Comparison of ENCODE assay signal across 8 mouse cellular contexts in genomic region chr1:177338466-177339206, GRCm38 (mm10).
DNase-seq lines count a peak whose midpoint lies in the region; ATAC-seq and TF ChIP-seq lines count a peak whose summit lies in the region.

No protein-coding gene starts in this region.

- peak overlapping the region; percentile 50 to 51 for H3K4me3 ChIP-seq in MEL (ENCODE audit: control insufficient read depth in 1 of 2, insufficient read depth in 1 of 2, low read depth in 2 of 2, low read length in 2 of 2)
- peak overlapping the region; percentile 39 for H3K4me3 ChIP-seq in forebrain, embryonic 16.5 days (replicated peaks; ENCODE audit: low read length)
- peak overlapping the region; percentile 53 for H3K4me3 ChIP-seq in hindbrain, embryonic 10.5 days
- peak overlapping the region; percentile 48 for H3K4me3 ChIP-seq in lung, postnatal 0 days (ENCODE audit: low read depth, low read length)

- H3K4me2 ChIP-seq in forebrain, embryonic 16.5 days (ENCODE audit: low read length): peak overlapping the region; percentile 54
- peak overlapping the region; percentile 74 for H3K4me2 ChIP-seq in lung, postnatal 0 days (replicated peaks; ENCODE audit: low read depth, low read length)

- no peaks in the 10 kb centered on the region for H3K27me3 ChIP-seq in MEL (ENCODE audit: control insufficient read depth in 1 of 2, insufficient read depth in 2 of 2, low read length in 2 of 2)
- no peaks in the 10 kb centered on the region for H3K27me3 ChIP-seq in forebrain, embryonic 16.5 days (replicated peaks; ENCODE audit: control insufficient read depth, insufficient read depth, low read length)
- H3K27me3 ChIP-seq in hindbrain, embryonic 10.5 days (ENCODE audit: insufficient read depth, poor library complexity, severe bottlenecking): no peaks in the 10 kb centered on the region
- no peaks in the 10 kb centered on the region for H3K27me3 ChIP-seq in lung, postnatal 0 days (replicated peaks; ENCODE audit: insufficient read depth, low read length)

- WGBS in forebrain, embryonic 16.5 days: 2% methylated on average over 32 of the region's 32 CpGs
- 6% methylated on average over 32 of the region's 32 CpGs for whole genome bisulfite sequencing in hindbrain, embryonic 10.5 days
- 4% methylated on average over 32 of the region's 32 CpGs for WGBS in lung, postnatal 0 days

- no peaks in the 10 kb centered on the region for H3K79me2 ChIP-seq in MEL (ENCODE audit: control insufficient read depth, insufficient read depth, low read length, poor library complexity)

- H3K9me3 ChIP-seq in MEL (replicated peaks; ENCODE audit: insufficient read depth, low read length): no peaks in the 10 kb centered on the region
- no peaks in the 10 kb centered on the region for H3K9me3 ChIP-seq in forebrain, embryonic 16.5 days (ENCODE audit: control insufficient read depth, low read length)
- no peaks in the 10 kb centered on the region for H3K9me3 ChIP-seq in hindbrain, embryonic 10.5 days
- no peaks in the 10 kb centered on the region for H3K9me3 ChIP-seq in lung, postnatal 0 days (ENCODE audit: low read length)

- no peak for TF ChIP-seq RAD21 in MEL (IDR thresholded peaks at IDR 0.05; ENCODE audit: low read depth, low read length)

- peak; percentile 95 for ATAC-seq in forebrain, embryonic 16.5 days
- ATAC-seq in lung, postnatal 0 days: peak; percentile 74

- no peak for TF ChIP-seq CTCF in MEL (IDR thresholded peaks at IDR 0.05 in 2 of 3, conservative IDR thresholded peaks at IDR 0.05 in 1 of 3; ENCODE audit: control insufficient read depth in 1 of 3, insufficient read depth in 1 of 3, low read depth in 2 of 3, low read length in 3 of 3, poor library complexity in 1 of 3, severe bottlenecking in 1 of 3)
- TF ChIP-seq CTCF in lung, postnatal 0 days (IDR thresholded peaks at IDR 0.05): no peak

- TF ChIP-seq EP300 in MEL (IDR thresholded peaks at IDR 0.05; ENCODE audit: low read depth in 1 of 2, low read length in 2 of 2): no peak
- no peak for TF ChIP-seq EP300 in lung, postnatal 0 days (IDR thresholded peaks at IDR 0.05)

- DNase-seq in MEL (ENCODE audit: low read depth, low spot score): peak; percentile 21
- DNase-seq in cerebellum, adult 11 months: peak; percentile 49
- peak; percentile 73 for DNase-seq in hindbrain, embryonic 10.5 days (ENCODE audit: low spot score)
- peak; percentile 78 to 81 for DNase-seq in layer of hippocampus, postnatal 14 days (ENCODE audit: low spot score in 2 of 2)
- peak; percentile 33 for DNase-seq in lung, postnatal 0 days (ENCODE audit: low spot score)
- DNase-seq in ovary, postnatal 14 days (ENCODE audit: low spot score): peak; percentile 34
- DNase-seq in thymus, postnatal 4 days: peak; percentile 50

- H3K27ac ChIP-seq in MEL (ENCODE audit: control insufficient read depth, low read depth, low read length): no peak overlapping the region
- H3K27ac ChIP-seq in forebrain, embryonic 16.5 days (ENCODE audit: low read length): peak overlapping the region; percentile 56
- peak overlapping the region; percentile 90 for H3K27ac ChIP-seq in hindbrain, embryonic 10.5 days
- H3K27ac ChIP-seq in lung, postnatal 0 days (ENCODE audit: low read length): no peak overlapping the region

- H3K9ac ChIP-seq in MEL (ENCODE audit: control insufficient read depth, low read depth, low read length, poor library complexity, severe bottlenecking): peak overlapping the region; percentile 30; the same call in 1 of the 2 replicates
- peak overlapping the region; percentile 53 for H3K9ac ChIP-seq in forebrain, embryonic 16.5 days (replicated peaks; ENCODE audit: low read depth, low read length)
- H3K9ac ChIP-seq in lung, postnatal 0 days (replicated peaks; ENCODE audit: low read depth): peak overlapping the region; percentile 36

- peaks cover 0 to 2% of the 10 kb centered on the region in 2 experiments; a peak in 1 of 4 replicates for H3K36me3 ChIP-seq in MEL (ENCODE audit: control insufficient read depth in 1 of 2, insufficient read depth in 2 of 2, low read length in 2 of 2)
- no peaks in the 10 kb centered on the region for H3K36me3 ChIP-seq in forebrain, embryonic 16.5 days (ENCODE audit: control insufficient read depth, insufficient read depth)
- no peaks in the 10 kb centered on the region for H3K36me3 ChIP-seq in hindbrain, embryonic 10.5 days
- no peaks in the 10 kb centered on the region for H3K36me3 ChIP-seq in lung, postnatal 0 days (ENCODE audit: insufficient read depth, low read length)

- no peak for TF ChIP-seq POLR2A in MEL (IDR thresholded peaks at IDR 0.05; ENCODE audit: control insufficient read depth in 1 of 2, insufficient read depth in 1 of 2, low read depth in 1 of 2, low read length in 2 of 2, poor library complexity in 1 of 2)

- 0 out of 4 replicates have a peak, but pooled peaks cover 0 to 5% of the 10 kb centered on the region in 2 experiments for H3K4me1 ChIP-seq in MEL (ENCODE audit: control insufficient read depth in 1 of 2, insufficient read depth in 2 of 2, low read length in 2 of 2)
- H3K4me1 ChIP-seq in forebrain, embryonic 16.5 days (replicated peaks; ENCODE audit: control insufficient read depth, insufficient read depth, low read length): peaks cover 11% of the 10 kb centered on the region; the same call in 1 of the 2 replicates
- H3K4me1 ChIP-seq in hindbrain, embryonic 10.5 days (replicated peaks): peaks cover 28% of the 10 kb centered on the region
- H3K4me1 ChIP-seq in lung, postnatal 0 days (ENCODE audit: insufficient read depth, low read depth, low read length): no peaks in the 10 kb centered on the region

TF ChIP-seq in MEL, 35 proteins besides CTCF, POLR2A, EP300 and RAD21:
- TF ChIP-seq JUND (IDR thresholded peaks at IDR 0.05; ENCODE audit: low read depth, low read length) (no peak), POLR2AphosphoS5 (IDR thresholded peaks at IDR 0.05; ENCODE audit: borderline replicate concordance, low read depth, low read length) (no peak), CHD1 (IDR thresholded peaks at IDR 0.05; ENCODE audit: low read depth, low read length) (no peak), ZNF384 (IDR thresholded peaks at IDR 0.05; ENCODE audit: low read depth, low read length) (no peak), HCFC1 (IDR thresholded peaks at IDR 0.05; ENCODE audit: low read depth, low read length) (no peak), MAZ (IDR thresholded peaks at IDR 0.05; ENCODE audit: low read depth, low read length) (no peak)

Comparison
In these comparisons a context has a peak if more than half of its experiments do, and no peak if none do; other contexts are left out.
1. DNase-seq: peak in every context shown above with its lines; median percentile 80 in layer of hippocampus, postnatal 14 days; 73 in hindbrain, embryonic 10.5 days; 50 in thymus, postnatal 4 days; 49 in cerebellum, adult 11 months; 34 in ovary, postnatal 14 days; 33 in lung, postnatal 0 days; 21 in MEL.
2. H3K27ac ChIP-seq: peak in forebrain, embryonic 16.5 days (single experiment) and hindbrain, embryonic 10.5 days (single experiment); none in MEL (single experiment) and lung, postnatal 0 days (single experiment).
3. Peak in every context shown above with its lines, with median percentiles within 50 percentile points of each other: H3K4me3 ChIP-seq and H3K9ac ChIP-seq.